Mouse (Mus musculus) hindbrain, embryonic 13.5 days (tissue): ENCODE measurements around the gene Cep44. TPM values are rescaled to one million over a fixed set of nuclear protein-coding genes. Genes with fewer than 3 reads are reported as not detected.

ENCODE experiments used
- ATAC-seq: fragments of 200-750 bp; cut with Nextera tagmentation; 2 replicates; pipeline ENCODE4 v1.8.0; 2017; ENCODE audit warnings: moderate TSS enrichment; ENCODE audit not compliant: low FRiP score
- H3K27ac ChIP-seq: fragments of 300-500 bp; sonication (generic); 2 replicates; pipeline ENCODE4 v1.5.1; 2015; ENCODE audit warnings: inconsistent platforms, mild to moderate bottlenecking, moderate library complexity
- H3K27me3 ChIP-seq: fragments of 300-500 bp; sonication (generic); 2 replicates; pipeline ENCODE4 v1.6.1; 2015; ENCODE audit warnings: mild to moderate bottlenecking, inconsistent platforms
- H3K36me3 ChIP-seq: fragments of 300-500 bp; sonication (generic); 2 replicates; pipeline ENCODE4 v1.6.1; 2015; ENCODE audit warnings: mild to moderate bottlenecking, inconsistent platforms
- H3K4me1 ChIP-seq: fragments of 300-500 bp; sonication (generic); replicated peaks from 2 replicates; pipeline ENCODE4 v1.6.1; 2015; ENCODE audit warnings: inconsistent platforms
- H3K4me2 ChIP-seq: fragments of 300-500 bp; sonication (generic); 2 replicates; pipeline ENCODE4 v1.6.1; 2015; ENCODE audit warnings: inconsistent platforms, mild to moderate bottlenecking, moderate library complexity
- H3K4me3 ChIP-seq: fragments of 300-500 bp; sonication (generic); 2 replicates; pipeline ENCODE4 v1.5.1; 2015; ENCODE audit warnings: mild to moderate bottlenecking, inconsistent platforms
- H3K9ac ChIP-seq: fragments of 300-500 bp; sonication (generic); 2 replicates; pipeline ENCODE4 v1.6.1; 2015; ENCODE audit warnings: mild to moderate bottlenecking, inconsistent platforms
- H3K9me3 ChIP-seq: fragments of 300-500 bp; sonication (generic); 2 replicates; pipeline ENCODE4 v1.6.1; 2016; ENCODE audit warnings: inconsistent platforms
- WGBS: fragments of 180-500 bp; shearing (Covaris S2); methylation state at CpG from one replicate; pipeline ENCODE4 v1.1.7; 2015; 5-methylcytosine and 5-hydroxymethylcytosine counted together
- polyA plus RNA-seq: library from polyadenylated mRNA; unstranded; fragments of >200 nt; fragmentation: Nextera tagmentation; extraction: Ambion mirVana; gene quantifications from 2 replicates; pipeline ENCODE4 v1.2.1, GENCODE M21; 2015

Gene Cep44
- polyA plus RNA-seq, 1 experiment from 2014 or later = 30.0 TPM

DNA sequence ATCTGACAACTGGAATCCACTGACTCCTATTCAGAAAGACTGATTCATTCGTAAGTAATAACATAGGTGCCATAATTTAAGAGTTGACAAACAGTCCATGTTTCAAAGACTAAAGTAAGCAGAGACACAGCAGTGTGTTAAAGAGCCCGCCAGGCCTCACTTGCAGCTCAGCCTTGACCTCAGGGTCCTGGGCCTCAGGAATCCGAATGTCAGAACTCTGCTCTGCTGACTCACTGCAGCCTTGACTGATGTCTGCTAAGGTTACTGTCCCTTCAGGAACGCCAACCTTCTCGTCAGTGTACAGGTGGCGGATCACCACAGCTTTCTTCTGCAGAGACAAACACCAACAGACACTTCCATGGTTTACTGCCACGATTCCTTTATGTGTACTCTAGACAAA lies 10.1 kb downstream of the Cep44 start:
- H3K9ac ChIP-seq = no peak overlapping the region
- H3K4me1 ChIP-seq = no peaks in the 10 kb centered on the region
- no peak overlapping the region for H3K27ac ChIP-seq
- H3K36me3 ChIP-seq = peaks cover 67% of the 10 kb centered on the region
- H3K4me3 ChIP-seq = no peak overlapping the region
- no peaks in the 10 kb centered on the region for H3K9me3 ChIP-seq
- no peak overlapping the region for H3K4me2 ChIP-seq
- H3K27me3 ChIP-seq = no peaks in the 10 kb centered on the region
- no peak for ATAC-seq
- 92% methylated on average over 7 of the region's 7 CpGs for WGBS

DNA sequence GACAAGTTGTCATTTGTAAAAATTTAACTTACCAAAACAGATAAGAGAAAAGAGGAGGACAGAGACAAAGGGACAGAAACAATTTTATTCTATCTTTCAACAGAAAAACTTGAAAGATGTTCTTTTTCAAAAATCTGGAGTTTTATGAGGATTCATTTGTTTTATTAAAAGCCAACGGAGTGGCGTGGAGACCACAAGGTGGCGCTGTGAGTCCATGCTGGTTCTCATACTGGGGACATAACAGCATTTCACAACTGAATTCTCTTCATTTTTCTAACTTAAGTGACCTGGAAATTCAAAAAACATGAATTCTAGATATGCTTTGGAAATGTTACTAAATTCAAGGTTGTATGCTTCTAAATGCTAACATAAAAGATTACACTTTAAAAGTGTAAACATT lies 20.5 kb downstream of the Cep44 start:
- Histone ChIP-seq H3K9ac (no peak overlapping the region), H3K4me1 (no peaks in the 10 kb centered on the region), H3K27ac (no peak overlapping the region), H3K4me2 (no peak overlapping the region), H3K36me3 (peaks cover 14% of the 10 kb centered on the region), H3K27me3 (no peaks in the 10 kb centered on the region), H3K4me3 (no peak overlapping the region), H3K9me3 (no peaks in the 10 kb centered on the region)
- 5% methylated on average over 3 of the region's 3 CpGs for WGBS
- no peak for ATAC-seq

DNA sequence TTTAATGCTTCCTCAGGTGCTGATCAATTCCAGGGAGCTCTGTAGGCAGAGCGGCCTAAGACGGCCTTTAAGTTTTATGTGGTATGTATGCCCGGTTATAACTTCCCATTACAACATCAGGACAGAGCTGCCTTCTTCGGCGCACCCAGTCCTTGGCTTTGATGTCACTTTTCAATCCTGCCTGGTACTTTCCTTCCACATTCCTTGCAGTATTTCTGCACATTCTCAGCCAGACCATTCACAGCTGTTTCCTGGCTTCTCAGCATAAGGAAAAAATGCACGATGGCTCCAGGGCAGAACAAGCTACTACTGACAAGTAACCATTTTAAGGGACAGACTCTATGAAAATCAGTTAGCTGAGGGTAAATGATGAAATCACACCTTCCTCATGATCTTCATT lies 22.0 kb downstream of the Cep44 start:
- Histone ChIP-seq H3K9me3 (no peaks in the 10 kb centered on the region), H3K4me2 (no peak overlapping the region), H3K27me3 (no peaks in the 10 kb centered on the region), H3K4me3 (no peak overlapping the region), H3K4me1 (no peaks in the 10 kb centered on the region), H3K27ac (no peak overlapping the region), H3K9ac (no peak overlapping the region), H3K36me3 (peaks cover 13% of the 10 kb centered on the region)
- no peak for ATAC-seq
- WGBS = 84% methylated on average over 6 of the region's 6 CpGs

DNA sequence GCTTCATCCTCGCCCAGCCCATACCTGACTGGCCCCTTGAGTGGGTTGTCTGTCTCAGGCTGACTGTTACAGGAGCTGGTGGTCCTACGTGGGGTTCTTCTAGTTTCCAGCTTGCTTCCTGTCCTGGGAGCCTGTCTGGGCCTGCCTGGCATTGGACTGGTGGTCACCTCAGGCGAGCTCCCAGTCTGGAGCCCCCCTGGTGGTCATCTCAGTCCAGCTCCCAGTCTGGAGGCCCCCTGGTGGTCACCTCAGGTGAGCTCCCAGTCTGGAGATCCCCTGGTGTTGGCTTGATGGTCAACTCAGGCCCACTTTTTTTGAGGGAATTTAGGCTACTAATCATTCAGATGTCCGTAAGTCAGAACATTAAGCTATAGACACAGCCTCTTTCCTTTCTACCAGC lies 29.8 kb downstream of the Cep44 start:
- no peak overlapping the region for H3K4me2 ChIP-seq
- no peaks in the 10 kb centered on the region for H3K4me1 ChIP-seq
- no peak overlapping the region for H3K9ac ChIP-seq
- no peaks in the 10 kb centered on the region for H3K9me3 ChIP-seq
- ATAC-seq = no peak
- H3K27me3 ChIP-seq = no peaks in the 10 kb centered on the region
- no peak overlapping the region for H3K27ac ChIP-seq
- H3K36me3 ChIP-seq = no peaks in the 10 kb centered on the region
- H3K4me3 ChIP-seq = no peak overlapping the region
- WGBS = 84% methylated on average over 4 of the region's 4 CpGs

DNA sequence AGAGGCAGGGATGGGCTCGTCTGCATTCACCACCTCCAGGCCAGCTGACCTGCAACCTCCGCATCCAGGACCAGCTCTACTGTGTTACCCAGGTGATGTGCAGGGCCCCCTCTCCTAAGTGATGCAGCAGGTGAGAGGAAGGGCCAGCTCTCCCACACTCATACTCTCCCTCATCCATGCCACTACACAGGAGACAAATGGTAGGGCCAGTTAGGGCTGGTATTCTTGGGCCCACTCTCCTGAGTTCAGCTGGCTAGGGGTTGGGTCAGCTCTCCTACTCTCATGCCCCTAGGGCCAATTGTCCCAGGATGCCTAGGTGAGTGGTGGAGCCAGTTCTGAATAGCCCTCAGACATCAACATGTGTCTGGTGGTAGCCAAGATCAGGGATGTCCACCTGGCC lies 30.6 kb downstream of the Cep44 start:
- 83% methylated on average over 2 of the region's 2 CpGs for WGBS
- H3K4me3 ChIP-seq = no peak overlapping the region
- no peaks in the 10 kb centered on the region for H3K27me3 ChIP-seq
- H3K4me1 ChIP-seq = no peaks in the 10 kb centered on the region
- no peak for ATAC-seq
- no peaks in the 10 kb centered on the region for H3K36me3 ChIP-seq
- no peak overlapping the region for H3K27ac ChIP-seq
- no peak overlapping the region for H3K4me2 ChIP-seq
- no peaks in the 10 kb centered on the region for H3K9me3 ChIP-seq
- no peak overlapping the region for H3K9ac ChIP-seq

DNA sequence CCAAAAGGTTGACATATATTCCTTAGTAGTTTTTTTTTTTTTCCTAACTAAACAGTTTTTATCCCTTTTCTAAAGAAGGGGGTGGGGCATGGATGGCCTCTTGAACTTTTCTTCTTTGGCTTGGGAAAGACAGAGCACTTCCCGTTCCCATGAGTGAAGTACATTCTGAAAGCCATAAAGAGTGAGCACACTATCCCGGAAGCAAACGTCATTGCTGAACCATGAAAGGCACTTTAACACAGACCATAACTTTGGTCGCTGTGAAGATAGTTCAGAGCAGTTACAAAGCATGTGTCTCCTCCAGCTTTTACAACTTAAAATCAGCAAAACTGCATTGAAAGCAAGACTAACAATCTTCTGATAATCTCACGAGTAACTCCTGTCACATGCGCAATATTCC lies 32.0 kb downstream of the Cep44 start:
- ATAC-seq = no peak
- Histone ChIP-seq H3K4me3 (no peak overlapping the region), H3K9ac (no peak overlapping the region), H3K36me3 (no peaks in the 10 kb centered on the region), H3K9me3 (no peaks in the 10 kb centered on the region), H3K27me3 (no peaks in the 10 kb centered on the region), H3K4me2 (no peak overlapping the region), H3K27ac (no peak overlapping the region), H3K4me1 (no peaks in the 10 kb centered on the region)
- WGBS = 78% methylated on average over 6 of the region's 6 CpGs

DNA sequence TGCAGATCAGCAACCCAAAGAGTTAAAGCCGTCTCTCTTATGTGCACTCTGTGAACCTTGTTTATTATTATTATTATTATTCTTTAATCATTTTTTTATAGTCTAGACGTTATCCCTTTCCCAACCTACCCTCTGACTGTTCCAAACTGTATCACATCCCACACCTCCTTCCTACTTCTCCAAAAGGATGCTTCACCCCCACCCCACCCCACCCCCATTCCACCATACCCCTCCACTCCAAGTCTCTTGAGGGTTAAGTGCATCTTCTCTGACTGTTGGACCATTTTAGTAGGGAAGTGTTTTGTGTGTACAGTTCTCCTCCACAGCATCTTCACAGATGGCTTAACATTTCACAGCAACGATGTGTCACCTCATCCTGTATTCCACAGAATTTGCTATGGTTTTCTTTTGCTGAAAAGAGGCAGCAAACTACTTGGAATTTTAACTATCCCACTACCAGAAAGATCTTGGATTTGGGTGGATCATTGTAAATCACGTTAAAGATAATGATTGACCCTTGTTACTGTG lies 41.8 kb downstream of the Cep44 start:
- H3K9me3 ChIP-seq = no peaks in the 10 kb centered on the region
- H3K4me2 ChIP-seq = no peak overlapping the region
- H3K27me3 ChIP-seq = no peaks in the 10 kb centered on the region
- no peaks in the 10 kb centered on the region for H3K4me1 ChIP-seq
- H3K4me3 ChIP-seq = no peak overlapping the region
- no peak for ATAC-seq
- no peaks in the 10 kb centered on the region for H3K36me3 ChIP-seq
- WGBS = 73% methylated on average over 4 of the region's 4 CpGs
- H3K27ac ChIP-seq = no peak overlapping the region
- no peak overlapping the region for H3K9ac ChIP-seq

DNA sequence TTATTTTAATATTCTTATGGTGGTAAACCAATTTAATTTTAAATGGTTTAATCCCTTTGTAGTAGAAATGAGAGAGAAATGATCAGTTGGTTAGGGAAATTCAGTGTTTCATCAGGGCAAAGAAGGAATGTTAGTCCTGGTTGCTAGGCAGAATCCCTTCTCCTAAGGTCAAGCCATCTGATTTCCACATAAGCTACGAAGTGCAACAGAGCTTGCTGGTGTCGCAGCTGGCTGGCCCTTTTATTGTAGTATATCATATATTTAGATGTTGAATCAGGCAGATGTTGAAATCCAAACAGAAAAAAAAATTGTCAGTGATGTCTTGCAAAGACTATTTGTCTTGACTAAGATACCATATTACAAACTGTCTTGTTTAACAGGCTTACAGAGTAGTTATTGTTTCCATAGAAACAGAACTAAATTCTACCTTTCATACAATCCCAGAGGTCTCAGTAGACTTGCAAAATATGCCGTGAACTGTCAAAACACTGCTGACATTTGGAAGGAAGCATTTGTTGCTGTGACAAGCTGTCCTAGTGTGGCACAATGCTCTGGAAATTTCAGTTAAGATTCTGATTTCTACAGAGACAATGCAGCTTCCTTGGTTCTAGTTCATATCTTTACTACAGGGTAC lies 42.4 kb downstream of the Cep44 start:
- H3K4me2 ChIP-seq = no peak overlapping the region
- H3K27ac ChIP-seq = no peak overlapping the region
- 71% methylated on average over 3 of the region's 3 CpGs for WGBS
- H3K9ac ChIP-seq = no peak overlapping the region
- H3K27me3 ChIP-seq = no peaks in the 10 kb centered on the region
- no peak for ATAC-seq
- no peaks in the 10 kb centered on the region for H3K36me3 ChIP-seq
- no peaks in the 10 kb centered on the region for H3K9me3 ChIP-seq
- H3K4me3 ChIP-seq = no peak overlapping the region
- no peaks in the 10 kb centered on the region for H3K4me1 ChIP-seq

DNA sequence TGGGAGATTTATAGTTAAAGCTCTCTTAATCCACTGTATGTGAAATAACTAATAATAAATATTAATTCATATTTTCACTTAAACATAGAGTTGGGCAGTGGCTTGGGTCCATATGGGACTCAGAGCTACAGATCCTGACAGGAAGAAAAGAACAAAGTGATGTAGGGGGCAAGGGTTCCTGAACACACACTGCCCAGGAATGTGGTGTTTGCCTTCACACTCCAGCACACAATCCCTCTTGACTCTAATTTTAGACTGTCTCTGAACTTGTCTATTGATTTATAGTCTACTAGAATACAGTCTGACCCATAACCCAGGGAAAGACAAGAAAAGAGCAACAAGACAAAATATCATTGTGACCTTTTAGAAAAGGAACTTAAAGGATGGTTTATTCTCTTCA lies 48.9 kb downstream of the Cep44 start:
- Histone ChIP-seq H3K4me2 (no peak overlapping the region), H3K4me1 (no peaks in the 10 kb centered on the region), H3K27me3 (no peaks in the 10 kb centered on the region), H3K36me3 (no peaks in the 10 kb centered on the region), H3K9me3 (no peaks in the 10 kb centered on the region), H3K27ac (no peak overlapping the region), H3K9ac (no peak overlapping the region), H3K4me3 (no peak overlapping the region)
- no peak for ATAC-seq

DNA sequence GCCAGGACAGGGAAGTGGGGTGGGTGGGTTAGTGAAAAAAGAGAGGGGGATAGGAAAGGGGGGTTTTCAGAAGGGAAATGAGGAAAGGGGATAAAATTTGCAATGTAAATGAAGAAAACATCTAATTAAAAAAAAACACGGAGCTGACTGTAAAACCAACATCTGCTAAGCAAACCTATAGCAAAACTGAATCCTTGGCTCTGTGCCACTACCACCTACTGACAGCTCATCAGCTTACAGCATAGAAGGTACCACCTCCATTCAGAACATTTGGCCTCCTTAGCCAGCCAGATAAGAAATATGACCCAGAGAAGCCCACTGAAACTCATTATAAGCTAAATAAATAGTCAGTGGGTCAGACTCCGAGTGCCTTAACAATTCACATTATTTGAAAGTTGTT lies 61.4 kb downstream of the Cep44 start:
- no peak overlapping the region for H3K9ac ChIP-seq
- ATAC-seq = no peak
- H3K27ac ChIP-seq = no peak overlapping the region
- H3K4me1 ChIP-seq = no peaks in the 10 kb centered on the region
- H3K4me2 ChIP-seq = no peak overlapping the region
- H3K36me3 ChIP-seq = no peaks in the 10 kb centered on the region
- no peak overlapping the region for H3K4me3 ChIP-seq
- H3K27me3 ChIP-seq = no peaks in the 10 kb centered on the region
- 37% methylated on average over 2 of the region's 2 CpGs for WGBS
- no peaks in the 10 kb centered on the region for H3K9me3 ChIP-seq

DNA sequence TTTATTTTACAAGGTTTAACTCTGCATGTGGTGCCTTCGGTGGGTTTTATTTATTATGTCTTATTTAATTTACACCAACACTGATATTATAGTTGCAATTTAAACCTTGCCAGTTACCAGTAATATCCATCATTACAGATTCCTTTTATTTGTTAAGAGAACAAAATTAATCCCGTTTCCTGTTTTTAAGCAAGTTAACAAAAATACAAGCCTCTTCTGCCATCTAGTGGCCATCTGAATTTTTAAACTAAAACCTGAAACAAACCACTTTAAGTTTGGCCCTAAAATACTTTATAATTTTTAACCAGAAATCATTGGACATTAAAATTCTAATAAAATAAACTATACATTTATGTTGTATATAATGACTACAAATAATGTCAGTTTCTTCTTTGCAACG lies 64.8 kb downstream of the Cep44 start:
- 43% methylated on average over 3 of the region's 3 CpGs for WGBS
- Histone ChIP-seq H3K9me3 (no peaks in the 10 kb centered on the region), H3K4me3 (no peak overlapping the region), H3K27me3 (no peaks in the 10 kb centered on the region), H3K4me2 (no peak overlapping the region), H3K36me3 (no peaks in the 10 kb centered on the region), H3K4me1 (no peaks in the 10 kb centered on the region), H3K27ac (no peak overlapping the region), H3K9ac (no peak overlapping the region)
- ATAC-seq = no peak
